10 mouse cellular contexts compared by ENCODE assay signal in the genomic region with DNA sequence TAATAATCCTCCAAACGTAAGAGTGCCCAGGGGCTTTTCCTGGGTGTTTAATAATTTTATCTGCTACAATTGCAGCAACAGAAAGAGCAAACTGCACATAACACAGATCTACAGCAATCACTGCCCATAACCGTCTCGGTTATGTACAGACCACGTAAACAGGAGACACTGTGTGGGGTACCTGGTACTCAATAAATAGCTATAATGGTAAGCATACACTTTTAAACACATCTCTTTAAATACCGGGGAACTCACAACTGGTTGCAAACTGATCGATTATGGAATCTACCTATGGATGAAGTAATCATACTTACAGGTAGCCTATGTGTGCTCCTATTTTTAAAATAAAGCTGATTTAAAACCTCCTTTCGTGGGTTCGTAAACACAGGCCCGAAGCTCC. TPM values are rescaled to one million over a fixed set of nuclear protein-coding genes. Genes with fewer than 3 reads are reported as not detected.
DNase-seq lines count a peak whose midpoint lies in the region; ATAC-seq and TF ChIP-seq lines count a peak whose summit lies in the region.
"Had no signal": no experiment of that assay in that cellular context is flagged by ENCODE, and none has a peak within 500 bp of the region (broad histone marks: within the 10 kb centered on the region; RNA-seq: fewer than 3 reads in every experiment).

No protein-coding gene starts in this region.

- no peak for TF ChIP-seq POLR2A in testis, adult 2 months (IDR thresholded peaks at IDR 0.05; ENCODE audit: control insufficient read depth, low read depth, low read length)

- DNase-seq in testis, postnatal 10 days (ENCODE audit: low spot score): no peak
- DNase-seq in liver, embryonic 13.5 days: no peak
- no peak for DNase-seq in ovary, adult 18-20 months (ENCODE audit: low spot score)
- no peak for DNase-seq in adrenal gland, adult 18-20 months (ENCODE audit: low spot score in 2 of 2)
- DNase-seq in adrenal gland, postnatal 36 days: no peak

- H3K4me3 ChIP-seq in erythroblast, embryonic 14.5 days (replicated peaks): peak overlapping the region; percentile 72
- H3K4me3 ChIP-seq in testis, adult 2 months (ENCODE audit: control insufficient read depth, low read depth, low read length): peak overlapping the region; percentile 98
- peak overlapping the region; percentile 74 for H3K4me3 ChIP-seq in liver, embryonic 13.5 days (replicated peaks)

- H3K4me1 ChIP-seq in erythroblast, embryonic 14.5 days (ENCODE audit: control insufficient read depth): peaks cover 13% of the 10 kb centered on the region
- no peaks in the 10 kb centered on the region for H3K4me1 ChIP-seq in testis, adult 2 months (ENCODE audit: control insufficient read depth, insufficient read depth, low read length)
- H3K4me1 ChIP-seq in liver, embryonic 13.5 days (replicated peaks): peaks cover 26% of the 10 kb centered on the region

- H3K9me3 ChIP-seq in erythroblast, embryonic 14.5 days (ENCODE audit: control insufficient read depth, low read length): no peaks in the 10 kb centered on the region
- no peaks in the 10 kb centered on the region for H3K9me3 ChIP-seq in liver, embryonic 13.5 days (replicated peaks)

- H3K4me2 ChIP-seq in liver, embryonic 13.5 days: peak overlapping the region; percentile 78

- peaks cover 5% of the 10 kb centered on the region for H3K36me3 ChIP-seq in erythroblast, embryonic 14.5 days (ENCODE audit: control insufficient read depth)
- H3K36me3 ChIP-seq in testis, adult 2 months (ENCODE audit: control insufficient read depth, insufficient read depth, low read length): no peaks in the 10 kb centered on the region
- H3K36me3 ChIP-seq in liver, embryonic 13.5 days: peaks cover 20% of the 10 kb centered on the region

- H3K27me3 ChIP-seq in erythroblast, embryonic 14.5 days (ENCODE audit: control insufficient read depth): peaks cover 12% of the 10 kb centered on the region
- no peaks in the 10 kb centered on the region for H3K27me3 ChIP-seq in testis, adult 2 months (ENCODE audit: control insufficient read depth, insufficient read depth, low read length)
- H3K27me3 ChIP-seq in liver, embryonic 13.5 days: no peaks in the 10 kb centered on the region

- 13% methylated on average over 9 of the region's 9 CpGs for WGBS in liver, embryonic 13.5 days (ENCODE audit: insufficient replicate concordance)

- no peak for TF ChIP-seq CTCF in testis, adult 2 months (IDR thresholded peaks at IDR 0.05; ENCODE audit: control insufficient read depth, insufficient read depth, insufficient replicate concordance, low read depth, low read length)

- H3K27ac ChIP-seq in testis, adult 2 months (ENCODE audit: control insufficient read depth, insufficient read depth, low read depth, low read length): peak overlapping the region; percentile 62
- no peak overlapping the region for H3K27ac ChIP-seq in liver, embryonic 13.5 days

- peak overlapping the region; percentile 84 for H3K9ac ChIP-seq in liver, embryonic 13.5 days

- no peak for ATAC-seq in erythroblast, adult 5-6 weeks (replicated peaks; ENCODE audit: low FRiP score, poor library complexity, severe bottlenecking)
- ATAC-seq in liver, embryonic 13.5 days (ENCODE audit: low read depth): no peak

RNA-seq across cellular contexts. Expression of gene Zfp422, which starts 0.7 kb away (rescaled TPM):
- 0.02 and 0.04 TPM in 2 replicates for polyA plus RNA-seq in erythroblast, embryonic 14.5 days (2012)
- 18.6 and 21.1 TPM in 2 replicates for total RNA-seq in erythroblast, adult 5-6 weeks (2015; ENCODE audit: low replicate concordance)
- total RNA-seq in erythroblast, adult 5-6 weeks (2017; ENCODE audit: low replicate concordance): 3.9 and 8.5 TPM in 2 replicates
- 5.1 and 6.0 TPM in 2 replicates for polyA plus RNA-seq in testis, adult 2 months (2012; rRNA removed)
- polyA plus RNA-seq in liver, embryonic 13.5 days (2015; fragmentation: Nextera tagmentation; extraction: Ambion mirVana): 27.6 and 32.4 TPM in 2 replicates
- 10 to 100 TPM; 14.5 to 21.8 TPM for total RNA-seq in adrenal gland, adult 18-20 months (2021)
- 10 to 100 TPM; 19.7 to 23.0 TPM for total RNA-seq in adrenal gland, postnatal 36 days (2021)

RNA-seq across cellular contexts. Expression of gene Depp1, which starts 22.3 kb away (rescaled TPM):
- polyA plus RNA-seq in erythroblast, embryonic 14.5 days (2012): 0.03 and 0.11 TPM in 2 replicates
- total RNA-seq in erythroblast, adult 5-6 weeks (2015; ENCODE audit: low replicate concordance): not detected in 2 replicates
- total RNA-seq in erythroblast, adult 5-6 weeks (2017; ENCODE audit: low replicate concordance): 0.77 TPM in 1 of 2 replicates, not detected in the other
- 0.20 and 0.28 TPM in 2 replicates for polyA plus RNA-seq in testis, adult 2 months (2012; rRNA removed)
- 3.1 and 4.1 TPM in 2 replicates for polyA plus RNA-seq in liver, embryonic 13.5 days (2015; fragmentation: Nextera tagmentation; extraction: Ambion mirVana)
- total RNA-seq in adrenal gland, adult 18-20 months (2021): 10 to 100 TPM; 10.1 to 23.1 TPM
- 10 to 100 TPM in 1 of 2 experiments, 1 to 10 TPM in 1; 7.0 to 20.2 TPM for total RNA-seq in adrenal gland, postnatal 36 days (2021)

RNA-seq across cellular contexts. Expression of gene Olfr215, which starts 44.1 kb away (rescaled TPM):
- not detected in 2 replicates for polyA plus RNA-seq in erythroblast, embryonic 14.5 days (2012)
- total RNA-seq in erythroblast, adult 5-6 weeks (2015; ENCODE audit: low replicate concordance): not detected in 2 replicates
- not detected in 2 replicates for total RNA-seq in erythroblast, adult 5-6 weeks (2017; ENCODE audit: low replicate concordance)
- polyA plus RNA-seq in testis, adult 2 months (2012; rRNA removed): 0.59 and 0.89 TPM in 2 replicates
- polyA plus RNA-seq in liver, embryonic 13.5 days (2015; fragmentation: Nextera tagmentation; extraction: Ambion mirVana): not detected in 2 replicates
- not detected for total RNA-seq in adrenal gland, adult 18-20 months (2021)
- total RNA-seq in adrenal gland, postnatal 36 days (2021): not detected
- polyA plus RNA-seq: large intestine, adult 2 months; urinary bladder, adult 2 months had no signal

RNA-seq across cellular contexts. Expression of gene Rassf4, which starts 45.7 kb away (rescaled TPM):
- polyA plus RNA-seq in erythroblast, embryonic 14.5 days (2012): 0.02 and 0.07 TPM in 2 replicates
- 18.6 and 21.1 TPM in 2 replicates for total RNA-seq in erythroblast, adult 5-6 weeks (2015; ENCODE audit: low replicate concordance)
- 9.5 and 13.4 TPM in 2 replicates for total RNA-seq in erythroblast, adult 5-6 weeks (2017; ENCODE audit: low replicate concordance)
- polyA plus RNA-seq in testis, adult 2 months (2012; rRNA removed): 1.2 TPM in 2 replicates
- polyA plus RNA-seq in liver, embryonic 13.5 days (2015; fragmentation: Nextera tagmentation; extraction: Ambion mirVana): 5.6 and 5.9 TPM in 2 replicates
- 1 to 10 TPM; 3.6 to 5.4 TPM for total RNA-seq in adrenal gland, adult 18-20 months (2021)
- 1 to 10 TPM; 2.8 to 4.7 TPM for total RNA-seq in adrenal gland, postnatal 36 days (2021)

Comparison
In these comparisons a context has a peak if more than half of its experiments do, and no peak if none do; other contexts are left out.
1. RNA of gene Depp1, which starts 22.3 kb away (total RNA-seq): 10.1 to 23.1 TPM in adrenal gland, adult 18-20 months and 7.0 to 20.2 TPM in adrenal gland, postnatal 36 days; 0.77 TPM in erythroblast, adult 5-6 weeks; every median in the first group is over 4 times any median in the second.
2. Peak in every context shown above with its lines, with median percentiles within 50 percentile points of each other: H3K4me3 ChIP-seq.